Mouse (Mus musculus): ENCODE data around the gene Eri3. TPM values are rescaled to one million over a fixed set of nuclear protein-coding genes. Genes with fewer than 3 reads are reported as not detected.

Gene Eri3
- total and polyA plus RNA-seq, 2 experiments from 2014 or later: 267 to 295 TPM

DNA sequence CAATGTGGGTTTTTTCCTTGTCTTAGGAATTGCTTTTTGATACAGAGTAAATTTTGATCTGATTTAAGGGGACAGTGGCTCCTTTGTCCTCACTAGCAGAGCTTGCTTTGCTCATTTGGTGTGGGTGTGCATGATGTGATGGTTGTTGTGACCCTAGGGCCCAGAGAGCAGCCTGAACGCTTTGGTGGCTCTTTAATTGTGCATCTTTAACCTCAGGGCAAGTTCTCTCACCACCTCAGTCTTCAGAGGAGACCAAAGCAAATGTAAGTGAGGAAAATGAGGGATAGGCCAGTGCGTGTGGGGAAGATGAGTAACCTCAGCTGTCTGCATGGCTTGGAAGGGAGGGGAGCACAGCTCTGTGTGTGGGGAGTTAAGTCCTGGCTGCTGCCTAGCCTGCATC is 18.7 kb downstream of the Eri3 start:
- Histone ChIP-seq H3K4me3 (ENCODE audit: low read length) (no peak overlapping the region), H3K4me1 (ENCODE audit: insufficient read depth, low read length) (no peaks in the 10 kb centered on the region), H3K9ac (replicated peaks; ENCODE audit: low read length) (no peak overlapping the region), H3K4me2 (ENCODE audit: low read depth, low read length) (no peak overlapping the region), H3K36me3 (ENCODE audit: insufficient read depth, low read length) (peaks cover 6% of the 10 kb centered on the region; the same call in 1 of the 2 replicates), H3K9me3 (ENCODE audit: low read length) (no peaks in the 10 kb centered on the region), H3K27ac (no peak overlapping the region), H3K27me3 (ENCODE audit: insufficient read depth, low read length) (no peaks in the 10 kb centered on the region)
- ATAC-seq (no peak), DNase-seq (ENCODE audit: low spot score) (no peak)
- 55% methylated on average over 2 of the region's 2 CpGs for WGBS
- TF ChIP-seq CTCF (IDR thresholded peaks at IDR 0.05; ENCODE audit: low read depth): no peak

DNA sequence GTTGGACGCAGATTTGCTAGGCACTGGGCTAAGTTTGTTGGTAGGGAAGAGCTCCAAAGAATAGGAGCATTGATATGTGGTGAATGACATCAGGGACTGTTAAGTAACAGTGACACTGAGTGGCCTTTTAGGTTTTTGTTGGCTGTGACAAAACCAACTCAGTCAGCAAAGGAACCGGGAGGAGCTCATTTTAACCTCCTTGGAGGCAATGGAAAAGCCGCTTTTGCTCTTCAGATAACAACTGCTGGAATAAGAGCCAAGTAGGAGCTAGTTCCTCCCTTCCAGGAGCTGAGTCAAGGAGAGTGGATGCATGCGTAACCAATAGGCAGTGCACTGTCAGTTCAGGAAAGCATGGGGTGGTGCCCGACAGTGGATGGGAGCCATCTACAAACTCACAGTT is 20.8 kb downstream of the Eri3 start:
- no peak for TF ChIP-seq CTCF (IDR thresholded peaks at IDR 0.05; ENCODE audit: low read depth)

GRCm38 (mm10) chr4:117577579-117577978 is 27.4 kb downstream of the Eri3 start:
- Histone ChIP-seq H3K27ac (no peak overlapping the region), H3K27me3 (ENCODE audit: insufficient read depth, low read length) (no peaks in the 10 kb centered on the region), H3K4me3 (ENCODE audit: low read length) (no peak overlapping the region), H3K4me1 (ENCODE audit: insufficient read depth, low read length) (no peaks in the 10 kb centered on the region), H3K9ac (replicated peaks; ENCODE audit: low read length) (no peak overlapping the region), H3K36me3 (ENCODE audit: insufficient read depth, low read length) (peaks cover 7% of the 10 kb centered on the region), H3K4me2 (ENCODE audit: low read depth, low read length) (no peak overlapping the region), H3K9me3 (ENCODE audit: low read length) (no peaks in the 10 kb centered on the region)
- no peak for ATAC-seq
- WGBS: 100% methylated on average over 1 of the region's 1 CpGs
- TF ChIP-seq CTCF (IDR thresholded peaks at IDR 0.05; ENCODE audit: low read depth): no peak
- DNase-seq (ENCODE audit: low spot score): no peak

More for the DNA sequence above, 20.8 kb downstream of the Eri3 start:
- DNase-seq (ENCODE audit: low spot score) (no peak), ATAC-seq (no peak)
- no peaks in the 10 kb centered on the region for H3K27me3 ChIP-seq (ENCODE audit: insufficient read depth, low read length)
- H3K4me2 ChIP-seq (ENCODE audit: low read depth, low read length): no peak overlapping the region
- H3K4me1 ChIP-seq (ENCODE audit: insufficient read depth, low read length): no peaks in the 10 kb centered on the region
- no peak overlapping the region for H3K27ac ChIP-seq
- H3K36me3 ChIP-seq (ENCODE audit: insufficient read depth, low read length): no peaks in the 10 kb centered on the region
- no peak overlapping the region for H3K9ac ChIP-seq (replicated peaks; ENCODE audit: low read length)
- WGBS: 60% methylated on average over 5 of the region's 5 CpGs
- no peaks in the 10 kb centered on the region for H3K9me3 ChIP-seq (ENCODE audit: low read length)
- no peak overlapping the region for H3K4me3 ChIP-seq (ENCODE audit: low read length)

DNA sequence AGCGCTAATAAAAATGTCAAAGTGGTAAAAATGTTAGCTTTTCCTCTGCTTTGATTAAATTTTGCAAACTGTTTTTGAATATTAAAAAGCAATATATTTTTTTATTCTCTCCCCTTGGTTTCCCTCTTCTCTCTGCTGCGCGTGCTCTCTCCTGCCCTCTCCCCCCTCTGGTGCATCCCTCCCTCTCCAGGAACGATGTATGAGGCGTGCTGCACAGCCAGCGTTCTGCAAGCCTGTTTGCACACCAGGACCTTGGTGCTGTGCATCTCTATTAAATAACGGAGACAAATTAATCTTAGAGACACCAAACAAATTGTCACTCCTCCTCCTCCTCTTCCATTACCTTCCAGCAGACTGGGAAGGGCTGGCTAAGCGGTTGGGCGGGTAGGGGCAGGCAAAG is 31.5 kb downstream of the Eri3 start:
- no peak overlapping the region for H3K27ac ChIP-seq
- 67% methylated on average over 9 of the region's 9 CpGs for WGBS
- H3K4me3 ChIP-seq (ENCODE audit: low read length): no peak overlapping the region
- no peak overlapping the region for H3K9ac ChIP-seq (replicated peaks; ENCODE audit: low read length)
- TF ChIP-seq CTCF (IDR thresholded peaks at IDR 0.05; ENCODE audit: low read depth): no peak
- ATAC-seq (no peak), DNase-seq (ENCODE audit: low spot score) (no peak)
- H3K4me2 ChIP-seq (ENCODE audit: low read depth, low read length): no peak overlapping the region
- H3K36me3 ChIP-seq (ENCODE audit: insufficient read depth, low read length): peaks cover 30% of the 10 kb centered on the region
- no peaks in the 10 kb centered on the region for H3K27me3 ChIP-seq (ENCODE audit: insufficient read depth, low read length)
- H3K4me1 ChIP-seq (ENCODE audit: insufficient read depth, low read length): no peaks in the 10 kb centered on the region
- H3K9me3 ChIP-seq (ENCODE audit: low read length): no peaks in the 10 kb centered on the region

- no peaks in the 10 kb centered on the region for H3K9me3 ChIP-seq (ENCODE audit: low read length)
- H3K36me3 ChIP-seq (ENCODE audit: insufficient read depth, low read length): peaks cover 35% of the 10 kb centered on the region
- H3K4me3 ChIP-seq (ENCODE audit: low read length): no peak overlapping the region
- no peak for ATAC-seq
- TF ChIP-seq CTCF (IDR thresholded peaks at IDR 0.05; ENCODE audit: low read depth): no peak
- no peaks in the 10 kb centered on the region for H3K27me3 ChIP-seq (ENCODE audit: insufficient read depth, low read length)
- 0 out of 2 replicates have a peak, but pooled peaks cover 5% of the 10 kb centered on the region for H3K4me1 ChIP-seq (ENCODE audit: insufficient read depth, low read length)
- no peak overlapping the region for H3K4me2 ChIP-seq (ENCODE audit: low read depth, low read length)
- no peak overlapping the region for H3K27ac ChIP-seq
- DNase-seq (ENCODE audit: low spot score): no peak
- WGBS: 86% methylated on average over 2 of the region's 2 CpGs
- H3K9ac ChIP-seq (replicated peaks; ENCODE audit: low read length): no peak overlapping the region
Measured at GRCm38 (mm10) chr4:117585995-117586394, 35.8 kb downstream of the Eri3 start.

DNA sequence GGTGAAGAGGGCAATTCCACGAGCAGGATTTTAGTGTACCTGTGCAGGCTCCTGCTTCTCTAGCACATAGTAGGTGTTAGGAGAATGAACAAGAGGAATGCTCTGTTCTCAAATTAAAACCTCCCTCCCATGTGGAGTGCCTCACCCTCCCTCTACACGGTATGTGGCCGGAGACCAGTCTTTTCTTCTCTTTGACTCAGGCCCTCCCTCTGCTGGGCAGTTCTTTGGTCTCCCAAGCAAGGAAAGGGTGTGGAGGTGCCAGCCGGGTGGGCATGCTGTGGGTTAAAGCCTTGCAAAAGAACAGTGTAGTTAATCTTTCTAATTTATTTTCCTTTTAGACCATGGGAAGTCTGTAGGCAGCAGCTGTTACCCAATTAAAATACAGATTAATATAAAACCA is 37.3 kb downstream of the Eri3 start:
- Histone ChIP-seq H3K27ac (no peak overlapping the region), H3K9me3 (ENCODE audit: low read length) (no peaks in the 10 kb centered on the region), H3K4me3 (ENCODE audit: low read length) (no peak overlapping the region), H3K36me3 (ENCODE audit: insufficient read depth, low read length) (peaks cover 36% of the 10 kb centered on the region), H3K4me2 (ENCODE audit: low read depth, low read length) (no peak overlapping the region), H3K9ac (replicated peaks; ENCODE audit: low read length) (no peak overlapping the region), H3K4me1 (ENCODE audit: insufficient read depth, low read length) (0 out of 2 replicates have a peak, but pooled peaks cover 5% of the 10 kb centered on the region), H3K27me3 (ENCODE audit: insufficient read depth, low read length) (no peaks in the 10 kb centered on the region)
- 28% methylated on average over 4 of the region's 4 CpGs for WGBS
- peak; percentile 47; the same call in 1 of the 2 replicates for ATAC-seq
- TF ChIP-seq CTCF (IDR thresholded peaks at IDR 0.05; ENCODE audit: low read depth): peak; percentile 66
- DNase-seq (ENCODE audit: low spot score): peak; percentile 53

GRCm38 (mm10) chr4:117589081-117589660 is 39.0 kb downstream of the Eri3 start:
- no peak for DNase-seq (ENCODE audit: low spot score)
- Histone ChIP-seq H3K4me1 (ENCODE audit: insufficient read depth, low read length) (0 out of 2 replicates have a peak, but pooled peaks cover 5% of the 10 kb centered on the region), H3K36me3 (ENCODE audit: insufficient read depth, low read length) (peaks cover 27% of the 10 kb centered on the region), H3K27ac (no peak overlapping the region), H3K4me3 (ENCODE audit: low read length) (no peak overlapping the region), H3K27me3 (ENCODE audit: insufficient read depth, low read length) (no peaks in the 10 kb centered on the region), H3K9ac (replicated peaks; ENCODE audit: low read length) (no peak overlapping the region), H3K4me2 (ENCODE audit: low read depth, low read length) (no peak overlapping the region), H3K9me3 (ENCODE audit: low read length) (no peaks in the 10 kb centered on the region)
- ATAC-seq: no peak
- no peak for TF ChIP-seq CTCF (IDR thresholded peaks at IDR 0.05; ENCODE audit: low read depth)
- WGBS: 20% methylated on average over 8 of the region's 8 CpGs

All from hindbrain, postnatal 0 days (tissue).